Mouse (Mus musculus) 3134 (cell line): ENCODE results near the gene Ifit3b.
"Not testable (repeated sequence)": the region's sequence is repeated elsewhere in the genome, so short reads cannot be mapped to it uniquely, and the experiment has no call there.

Experiments used
- DNase-seq: peaks from one replicate; pipeline ENCODE4 v3.0.0-alpha.2; 2011; ENCODE audit warnings: low spot score; ENCODE audit not compliant: insufficient read length; ENCODE audit errors: extremely low read depth

Ifit3b gene

GRCm38 (mm10) chr19:34607237-34608051, at the start of gene Ifit3b:
Gene Ifit3b, plus strand, starts transcription at chr19:34607970.
- peak; percentile 28 for DNase-seq

- DNase-seq: no peak
These were observed 45.2 kb upstream of the Ifit3b start for GRCm38 (mm10) chr19:34562556-34562955.

DNA sequence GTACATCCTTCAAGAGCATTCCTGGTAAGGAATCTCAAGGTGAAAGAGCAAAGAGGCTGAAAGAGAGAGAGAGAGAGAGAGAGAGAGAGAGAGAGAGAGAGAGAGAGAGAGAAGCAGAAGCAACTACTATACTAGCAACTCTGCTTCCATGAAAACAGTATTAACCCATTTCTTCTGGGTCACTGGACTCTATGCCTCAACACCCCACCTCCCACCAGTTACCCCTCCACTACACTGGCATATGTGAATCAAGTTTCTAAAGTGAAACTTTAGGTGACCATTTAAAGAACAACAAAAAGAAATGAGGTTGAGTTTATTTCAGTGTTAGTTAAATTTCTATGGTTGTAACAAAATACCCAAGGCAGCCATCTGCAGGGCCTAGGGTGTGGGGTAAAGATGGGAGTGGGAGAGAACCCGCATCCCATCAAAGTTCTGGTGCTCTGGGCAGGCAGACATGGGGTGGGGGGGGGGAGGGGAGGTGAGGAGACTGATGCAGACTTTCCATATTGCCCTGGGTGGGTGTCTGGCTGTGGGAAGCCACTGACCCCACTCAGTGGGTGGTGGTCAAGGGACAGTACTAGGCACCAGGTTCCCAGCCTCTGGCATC, 41.5 kb upstream of the Ifit3b start:
- DNase-seq: no peak

DNA sequence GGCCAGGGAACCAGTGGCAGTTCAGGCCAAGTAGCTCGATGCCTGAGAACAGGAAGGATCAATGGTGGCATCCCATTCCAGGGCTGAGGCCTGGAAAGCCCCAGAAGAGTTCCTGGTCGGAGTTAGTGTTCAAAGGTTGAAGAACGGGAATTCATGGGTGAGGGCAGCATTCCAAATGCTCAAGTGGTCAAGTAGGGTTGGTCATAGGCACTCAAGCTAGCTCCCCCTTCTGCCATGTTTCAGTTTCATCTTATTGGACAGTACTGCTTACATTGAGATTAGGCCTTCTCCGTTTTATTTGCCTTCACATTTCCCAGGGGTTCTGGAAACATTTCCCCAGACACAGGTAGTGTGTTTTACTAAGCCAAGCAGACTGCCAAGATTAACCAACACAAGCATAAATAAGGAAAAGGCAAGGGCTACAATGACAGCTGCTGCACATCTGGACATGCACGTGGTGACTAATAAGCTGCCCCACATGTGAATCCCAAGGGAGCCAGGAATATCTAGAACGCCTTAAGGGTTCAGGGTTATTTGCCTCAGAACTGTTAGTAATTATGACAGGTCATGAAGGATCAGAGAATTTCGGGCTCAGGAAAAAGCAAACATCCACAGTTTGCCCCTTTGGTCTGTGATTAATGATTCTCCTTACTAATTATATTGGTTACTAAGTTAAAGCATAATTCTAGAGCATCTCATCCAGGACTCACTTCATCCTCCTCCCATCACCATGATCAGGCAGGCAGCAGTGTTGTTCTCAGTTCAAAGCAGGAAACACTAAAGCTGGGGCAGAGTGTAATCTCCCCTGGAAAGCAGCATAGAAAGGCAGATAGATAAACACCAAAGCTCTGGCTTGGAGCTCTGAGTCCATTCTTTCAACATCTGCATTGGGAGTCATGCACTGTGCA, 38.5 kb upstream of the Ifit3b start:
- DNase-seq: peak; percentile 14

DNA sequence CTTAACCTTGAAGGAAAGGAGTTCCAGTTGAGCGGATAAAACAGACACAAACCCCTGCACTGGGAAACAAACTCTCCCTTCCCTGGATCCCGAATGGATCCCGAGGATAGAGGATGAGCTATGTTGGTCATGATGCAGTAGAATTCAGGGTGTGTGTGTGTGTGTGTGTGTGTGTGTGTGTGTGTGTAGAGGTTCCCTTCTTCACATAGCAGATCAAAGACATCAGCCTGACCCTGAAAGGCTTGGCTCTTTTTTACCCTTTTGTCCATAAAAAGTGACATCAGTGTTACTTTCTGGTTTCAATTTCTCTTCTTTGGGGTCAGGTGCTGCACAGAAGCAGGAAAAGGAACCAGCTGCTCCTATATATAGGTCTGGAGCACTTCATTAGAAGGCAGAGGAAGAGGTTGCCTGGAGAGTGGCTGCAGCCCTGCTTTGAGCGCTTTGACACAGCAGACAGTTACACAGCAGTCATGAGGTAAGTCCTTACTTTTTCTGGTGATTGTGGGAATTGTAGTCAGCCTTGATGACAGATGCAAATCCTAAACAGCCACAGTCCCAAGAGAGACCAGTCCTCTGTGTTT, 37.8 kb upstream of the Ifit3b start:
- no peak for DNase-seq

GRCm38 (mm10) chr19:34571080-34571479, 36.7 kb upstream of the Ifit3b start:
- no peak for DNase-seq

DNA sequence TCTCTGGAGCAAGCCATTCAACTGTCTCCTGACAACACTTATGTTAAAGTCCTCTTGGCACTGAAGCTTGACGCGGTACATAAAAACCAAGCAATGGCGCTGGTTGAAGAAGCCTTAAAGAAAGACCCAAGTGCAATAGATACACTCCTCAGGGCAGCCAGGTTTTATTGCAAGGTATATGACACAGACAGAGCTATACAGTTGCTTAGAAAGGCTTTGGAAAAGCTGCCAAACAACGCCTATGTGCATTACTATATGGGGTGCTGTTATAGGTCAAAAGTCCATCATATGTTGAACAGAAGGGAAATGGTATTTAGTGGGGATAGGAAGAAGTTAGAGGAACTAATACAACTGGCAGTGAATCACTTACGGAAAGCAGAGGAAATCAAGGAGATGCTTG, 34.1 kb upstream of the Ifit3b start:
- no peak for DNase-seq

- no peak for DNase-seq
These were observed 30.6 kb upstream of the Ifit3b start for GRCm38 (mm10) chr19:34577121-34577520.

GRCm38 (mm10) chr19:34582696-34583095, 25.1 kb upstream of the Ifit3b start:
- not testable (repeated sequence) for DNase-seq

DNA sequence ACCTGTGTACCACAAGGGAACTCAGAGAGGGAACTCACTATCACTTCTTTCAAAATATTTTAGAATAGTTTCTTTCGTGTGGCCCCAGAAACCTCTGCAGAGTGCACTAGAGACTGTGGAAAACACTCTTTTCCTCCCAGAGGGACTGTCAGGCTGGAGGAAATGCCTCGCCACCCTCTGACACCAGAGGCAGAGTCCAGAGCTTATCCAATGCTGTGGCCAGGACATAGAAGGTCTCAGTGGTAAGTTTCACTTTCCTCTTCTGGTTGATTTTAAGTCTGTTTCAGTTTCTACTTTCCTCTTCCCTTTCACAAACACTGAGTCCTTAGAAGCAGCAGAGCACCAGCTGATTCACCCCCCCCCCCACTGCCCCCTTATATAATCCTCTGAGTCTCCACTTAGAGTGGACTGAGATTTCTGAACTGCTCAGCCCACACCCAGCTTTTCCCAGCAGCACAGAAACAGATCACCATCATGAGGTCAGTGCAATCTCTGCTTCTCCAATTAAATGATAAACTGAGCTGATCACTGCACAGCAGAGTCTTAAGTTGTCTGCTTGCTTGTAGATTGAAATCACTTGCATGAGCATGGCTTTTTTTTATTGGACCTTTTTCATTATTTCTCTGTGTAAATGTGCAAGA, 24.5 kb upstream of the Ifit3b start, which contains the start of gene Ifit3:
Gene Ifit3 (plus strand): TSS at position 406 of the 641 bp plus-strand sequence.
- DNase-seq: not testable (repeated sequence)

DNA sequence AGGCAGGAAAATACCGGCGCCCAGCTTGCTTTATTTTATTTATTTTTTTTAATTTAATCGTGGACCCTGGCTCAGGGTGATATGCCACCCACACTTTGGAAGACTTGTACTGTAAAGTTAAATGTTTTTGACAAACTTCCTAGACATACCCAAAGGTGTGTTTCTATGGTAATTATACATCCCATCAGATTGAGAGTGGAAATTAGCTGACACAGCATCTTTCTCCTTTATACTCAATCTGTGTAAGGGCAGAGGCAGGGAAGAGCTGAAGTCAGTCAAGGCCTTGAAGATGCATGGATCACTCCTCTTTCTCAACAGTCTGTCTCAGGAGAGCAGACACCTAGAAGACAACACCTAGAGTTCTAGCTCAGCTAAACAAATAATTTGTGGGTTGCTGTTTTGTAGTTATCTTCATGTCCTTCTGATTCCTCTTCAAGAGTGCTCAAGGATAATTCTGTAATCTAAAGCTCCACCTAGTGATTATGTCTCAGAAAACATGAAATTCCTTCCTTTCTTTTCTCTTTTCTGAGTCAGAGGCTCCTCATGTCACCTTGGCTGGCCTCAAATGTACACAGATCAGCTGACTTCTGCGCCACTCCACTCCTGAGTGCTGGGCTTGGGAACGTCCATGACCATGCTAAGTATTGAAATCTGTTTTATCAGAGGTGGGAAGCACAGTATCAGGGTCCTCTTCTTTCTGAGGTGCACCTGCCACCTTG, 21.9 kb upstream of the Ifit3b start:
- DNase-seq: not testable (repeated sequence)

DNA sequence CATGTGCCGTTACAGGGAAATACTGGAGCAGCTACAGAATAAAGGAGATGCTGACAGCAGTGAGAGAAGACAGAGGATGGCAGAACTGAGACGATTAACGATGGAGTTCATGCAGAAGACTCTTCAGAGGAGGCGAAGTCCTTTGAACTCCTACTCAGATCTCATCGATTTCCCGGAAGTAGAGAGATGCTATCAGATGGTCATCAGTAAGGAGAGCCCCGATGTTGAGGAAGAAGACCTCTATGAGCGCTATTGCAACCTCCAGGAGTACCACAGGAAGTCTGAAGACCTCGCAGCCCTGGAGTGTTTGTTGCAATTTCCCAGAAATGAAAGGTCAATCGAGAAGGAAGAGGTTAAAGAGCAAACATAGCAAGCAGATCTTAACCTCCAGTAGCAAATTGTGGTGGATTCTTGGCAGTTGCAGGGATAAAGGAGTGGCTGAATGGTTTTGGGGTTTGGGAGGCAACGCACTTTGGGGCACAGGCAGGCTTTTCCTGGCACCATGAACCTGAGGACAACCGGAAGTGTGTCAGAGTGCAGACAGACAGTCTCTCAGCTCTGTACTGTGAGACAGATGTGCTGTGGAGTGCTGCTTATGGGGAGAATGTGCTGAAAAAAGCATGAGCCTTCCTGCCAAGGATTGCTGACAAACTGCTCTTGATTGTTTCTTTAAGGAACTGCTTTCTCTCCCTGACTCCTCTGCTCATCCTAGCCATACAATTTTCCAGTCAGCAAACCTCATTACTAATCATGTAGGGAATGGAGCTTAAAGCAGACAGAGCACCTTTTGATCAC, 19.7 kb upstream of the Ifit3b start:
- DNase-seq: not testable (repeated sequence)

GRCm38 (mm10) chr19:34588959-34589358, 18.8 kb upstream of the Ifit3b start:
- DNase-seq: no peak

- DNase-seq: no peak
These were observed 14.3 kb upstream of the Ifit3b start for GRCm38 (mm10) chr19:34593456-34593855.

- DNase-seq: not testable (repeated sequence)
These were observed 13.2 kb upstream of the Ifit3b start for GRCm38 (mm10) chr19:34594523-34594922.

- DNase-seq: no peak
These were observed 11.0 kb upstream of the Ifit3b start for GRCm38 (mm10) chr19:34596811-34597210.

GRCm38 (mm10) chr19:34598341-34598740, 9.4 kb upstream of the Ifit3b start:
- peak; percentile 26 for DNase-seq

- DNase-seq: not testable (repeated sequence)
These were observed 8.5 kb upstream of the Ifit3b start for GRCm38 (mm10) chr19:34599250-34599649.

- not testable (repeated sequence) for DNase-seq
These were observed 5.9 kb upstream of the Ifit3b start, which contains the start of gene Ifit1bl1 for GRCm38 (mm10) chr19:34601888-34602287. Gene Ifit1bl1, minus strand, starts transcription at chr19:34601956.
